Mouse (Mus musculus) thymus, adult 2 months (tissue): ENCODE measurements around the gene Pip5k1b.

Source experiments
- CTCF ChIP-seq: fragments of 200-500 bp; IDR thresholded peaks from 2 replicates; pipeline ENCODE4 v1.5.1; 2012; ENCODE audit warnings: mild to moderate bottlenecking, control low read depth, low read length, moderate library complexity, borderline replicate concordance; ENCODE audit not compliant: control insufficient read depth, poor library complexity, insufficient read depth; ENCODE audit errors: extremely low read depth
- POLR2A ChIP-seq: fragments of 200-500 bp; IDR thresholded peaks from 2 replicates; pipeline ENCODE4 v1.6.1; 2012; ENCODE audit warnings: mild to moderate bottlenecking, low read length, control low read depth, moderate library complexity; ENCODE audit not compliant: control insufficient read depth, poor library complexity, insufficient read depth; ENCODE audit errors: extremely low read depth

DNA sequence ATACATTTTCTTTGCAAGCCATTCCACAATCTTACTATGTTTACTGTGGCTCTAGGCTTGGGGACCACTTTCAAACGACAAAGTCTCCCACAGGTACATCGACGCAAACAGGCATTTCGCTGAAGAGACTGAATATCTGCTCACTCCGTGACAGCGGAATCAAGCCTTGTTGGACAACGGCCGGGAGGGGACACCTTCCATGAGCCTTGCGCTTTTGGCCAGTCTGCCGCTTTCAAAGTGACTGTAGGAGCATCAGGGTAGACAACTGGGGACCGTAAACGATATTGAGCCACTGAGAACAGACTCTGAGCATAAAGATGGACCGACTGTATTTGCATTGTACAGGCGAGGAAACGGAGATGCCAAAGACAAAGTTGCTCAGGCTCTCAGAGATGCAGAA lies 276.8 kb downstream of the Pip5k1b start:
- TF ChIP-seq CTCF (no peak), POLR2A (no peak)
